Mouse (Mus musculus) urinary bladder, postnatal 4 days (tissue): ENCODE results near the gene Tor2a.
A peak's percentile ranks its signal among the peaks of the same experiment; 100 is the strongest.

Experiments used
- DNase-seq, 2 experiments: peaks; one replicate each; pipeline ENCODE4 v3.0.0; 2021 to 2022; ENCODE audit warnings: low spot score in 2 of 2

The Tor2a gene

GRCm38 (mm10) chr2:32757056-32757845 is at the start of gene Tor2a:
Gene Tor2a, plus strand, starts transcription at chr2:32757234.
- peak; percentile 96 to 98 for DNase-seq

DNA sequence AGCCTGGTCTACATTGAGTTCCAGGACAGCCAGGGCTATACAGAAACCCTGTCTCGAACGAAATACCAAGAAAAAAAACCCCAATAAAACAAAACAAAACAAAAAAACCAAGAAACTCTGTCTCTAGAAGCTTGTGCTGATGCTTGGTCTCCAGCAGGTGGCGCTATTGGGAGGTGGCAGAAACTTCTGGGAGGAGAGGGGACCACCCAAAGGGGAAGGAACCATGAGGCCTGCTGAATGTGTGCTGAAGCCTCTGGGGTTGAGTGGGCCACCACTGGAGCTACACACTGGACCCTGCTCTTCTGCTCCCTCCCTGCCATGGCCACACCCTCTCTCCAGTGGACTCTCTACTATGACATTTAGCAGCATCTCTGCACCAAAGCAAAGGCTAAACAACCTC is 48.4 kb upstream of the Tor2a start:
- DNase-seq, result peak in 1 of 2 experiments; percentile 80

- no peak for DNase-seq
Observed at GRCm38 (mm10) chr2:32709521-32710137, 47.4 kb upstream of the Tor2a start.

GRCm38 (mm10) chr2:32710425-32710824 is 46.6 kb upstream of the Tor2a start:
- DNase-seq, result no peak

DNA sequence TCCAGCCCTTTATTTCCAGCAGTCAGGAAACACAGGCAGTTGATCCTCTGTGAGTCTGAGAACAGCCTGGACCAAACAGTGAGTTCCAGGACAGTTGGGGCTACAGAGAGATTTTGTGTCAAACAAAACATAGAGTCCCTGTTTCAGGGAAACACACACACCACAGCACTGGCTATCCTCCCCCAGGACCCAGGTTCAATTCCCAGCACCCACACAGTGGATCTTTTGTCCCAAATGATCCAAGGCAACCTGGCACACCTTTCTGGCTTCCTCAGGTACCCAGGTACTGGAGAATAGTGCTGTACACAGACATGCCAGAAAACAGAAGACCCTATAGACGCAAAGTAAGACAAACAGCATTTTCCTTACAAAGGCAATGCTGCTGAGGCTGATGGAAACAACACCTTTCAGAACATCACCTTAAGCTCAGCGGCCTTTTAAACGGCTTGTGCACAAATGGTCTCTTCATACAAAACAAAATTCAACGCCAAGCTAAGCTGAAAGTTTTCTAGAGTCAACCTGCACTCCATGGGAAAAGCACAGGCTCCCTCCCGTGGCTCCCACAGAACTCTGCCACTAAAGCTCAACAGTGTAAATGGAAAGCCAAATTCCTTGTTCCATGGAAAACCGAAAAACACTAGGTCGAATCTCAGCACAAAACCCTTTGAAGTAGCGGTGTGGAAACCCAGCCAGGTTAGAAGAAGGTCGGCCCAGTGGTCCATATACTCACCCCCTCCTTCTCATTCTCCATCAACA is 45.6 kb upstream of the Tor2a start:
- no peak for DNase-seq

DNA sequence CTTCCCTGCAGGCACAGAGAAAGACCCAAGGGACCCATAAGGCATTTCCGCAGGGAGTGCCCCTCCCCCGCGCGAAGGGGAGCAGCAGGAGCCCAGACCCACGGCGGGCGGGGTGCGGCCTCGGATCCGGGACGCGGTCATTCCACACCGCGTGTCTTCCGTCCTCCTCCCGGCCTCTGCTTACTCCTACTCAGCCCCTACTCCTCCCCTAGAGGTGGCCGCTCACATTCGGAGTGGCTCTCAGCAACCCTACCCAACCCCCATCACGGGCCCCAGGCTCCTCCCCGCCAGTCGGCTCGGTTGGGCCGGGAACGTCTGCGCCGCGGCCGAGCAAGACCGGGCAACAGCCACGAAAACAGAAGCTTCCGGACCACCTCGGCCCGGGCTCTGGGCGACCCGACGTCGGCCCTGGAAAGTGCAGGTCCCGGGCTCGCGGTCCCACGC is 44.9 kb upstream of the Tor2a start:
- peak; percentile 74 to 77 for DNase-seq

DNA sequence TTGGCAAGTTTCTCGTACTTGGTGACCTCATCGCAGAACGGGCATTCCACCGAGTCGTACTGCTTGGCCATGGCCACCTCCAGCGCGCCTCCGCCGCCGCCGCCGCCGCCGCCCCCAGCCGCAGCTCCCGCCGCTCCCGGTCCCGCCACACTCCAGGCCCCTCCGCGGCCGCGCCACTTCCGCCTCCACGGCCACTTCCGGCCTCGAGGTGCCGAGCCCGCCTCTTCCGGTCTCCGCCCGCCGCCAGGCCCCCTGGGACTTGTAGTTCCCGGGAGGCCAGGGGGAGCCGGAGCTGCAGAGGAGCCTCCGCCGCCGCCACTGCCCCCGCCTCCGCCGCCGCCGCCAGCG is 44.5 kb upstream of the Tor2a start:
- peak; percentile 95 for DNase-seq

DNA sequence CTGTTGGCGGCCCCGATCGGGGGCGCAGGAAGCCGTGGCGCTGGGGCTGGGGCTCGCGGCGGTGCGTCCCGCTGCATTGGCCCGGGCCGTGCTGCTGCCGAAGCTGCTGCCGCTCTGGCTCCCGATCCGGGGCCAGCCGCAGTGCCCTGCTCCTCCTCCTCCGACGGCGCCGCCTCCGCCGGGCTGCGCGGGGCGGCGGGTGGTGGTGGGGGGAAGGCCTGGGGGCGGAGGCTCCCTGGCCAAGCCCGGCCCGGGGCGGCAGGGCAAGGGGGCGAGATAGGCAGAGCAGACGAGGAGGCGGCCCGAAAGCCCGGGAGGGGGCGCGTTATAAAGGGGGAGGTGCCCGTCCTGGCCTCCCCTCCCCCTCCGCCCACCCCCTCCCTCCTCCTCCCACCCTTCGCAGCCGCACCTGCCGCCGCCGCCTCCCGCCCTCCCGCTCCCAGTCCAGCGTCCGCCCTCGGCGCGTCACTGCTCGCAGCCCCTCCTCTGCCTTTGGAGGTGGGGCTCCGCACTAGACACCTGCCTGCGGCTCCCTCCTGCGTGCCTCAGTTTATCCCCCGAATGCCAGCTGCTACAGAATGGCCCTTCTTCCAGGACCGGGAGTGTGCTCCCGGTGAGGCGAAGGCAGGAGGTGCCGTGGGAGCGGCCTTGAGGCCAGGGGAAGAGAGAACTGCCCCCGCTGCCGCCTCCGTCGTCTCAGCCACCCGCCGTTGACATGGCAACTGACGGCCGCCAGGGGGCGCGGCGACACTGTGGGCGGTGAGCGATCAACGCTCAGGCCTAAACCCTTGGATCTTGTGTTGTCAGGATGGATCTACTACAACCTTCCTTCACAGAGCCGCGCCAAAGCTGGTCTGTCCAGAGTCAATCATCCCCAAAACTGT is 43.9 kb upstream of the Tor2a start, which contains the start of gene Cdk9:
TSS of gene Cdk9 (minus strand) at position 143 of the 884 bp plus-strand sequence.
- DNase-seq, result peak; percentile 92 to 93

- no peak for DNase-seq
Observed at GRCm38 (mm10) chr2:32714117-32714986, 42.7 kb upstream of the Tor2a start.

DNA sequence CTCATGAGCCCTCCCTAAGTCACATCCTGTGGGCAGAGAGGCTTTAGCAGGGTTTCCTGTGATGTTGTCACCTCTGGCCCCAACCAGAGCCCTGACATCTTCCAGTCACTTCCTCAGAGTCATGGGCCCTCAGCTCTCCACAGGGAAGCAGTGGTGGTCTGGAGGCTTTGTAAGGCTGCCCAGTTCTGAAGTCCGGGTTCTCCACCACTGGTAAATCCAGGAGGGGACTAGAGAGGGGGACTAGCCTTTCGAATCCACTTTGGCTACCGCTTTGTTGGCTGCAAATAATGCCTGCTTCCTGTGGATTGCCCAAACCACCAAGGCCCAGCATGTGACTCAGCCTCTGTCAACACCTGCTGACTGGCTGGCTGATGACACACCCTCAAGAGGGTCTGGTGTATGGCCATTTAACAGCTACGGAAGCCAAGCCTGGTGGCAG is 42.0 kb upstream of the Tor2a start:
- DNase-seq, result no peak

DNA sequence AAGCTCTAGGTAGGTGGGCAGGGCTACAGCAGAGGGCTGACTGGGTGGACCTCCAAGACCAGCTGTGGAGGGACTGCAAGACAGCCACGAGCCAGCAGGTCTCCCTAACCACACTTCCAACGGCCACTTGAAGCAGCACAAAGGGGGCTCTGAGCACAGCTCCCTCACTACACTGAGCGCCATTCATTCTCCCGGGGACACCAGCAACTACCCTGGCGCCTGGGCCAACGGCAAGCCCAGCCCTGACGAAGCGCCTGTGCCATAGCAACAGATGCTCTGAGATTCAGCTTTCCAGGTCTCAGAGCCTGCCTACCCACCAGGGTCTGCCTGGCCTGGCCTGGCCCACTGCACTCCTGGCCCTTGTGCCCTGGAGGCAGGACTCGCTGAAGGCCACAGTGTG is 38.3 kb upstream of the Tor2a start:
- DNase-seq, result no peak

DNA sequence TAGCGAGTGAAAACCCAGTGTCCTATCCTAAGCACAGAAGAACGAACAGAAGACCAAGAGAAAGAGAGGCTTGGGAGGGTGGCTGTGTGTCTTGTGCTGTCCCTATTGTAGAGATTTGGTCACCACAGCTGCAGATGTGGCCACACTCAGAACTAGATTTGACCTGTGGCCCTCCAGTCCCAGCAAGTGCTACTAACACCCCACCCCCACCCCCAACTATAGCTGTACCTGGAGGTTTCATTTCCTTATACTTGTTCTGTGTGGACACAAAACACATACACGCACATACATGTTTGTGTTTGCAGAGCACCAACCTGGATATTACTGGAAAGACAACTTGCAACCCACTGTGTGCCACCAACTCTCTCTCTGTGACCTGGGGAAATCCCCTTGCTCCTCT is 37.0 kb upstream of the Tor2a start:
- DNase-seq, result no peak

GRCm38 (mm10) chr2:32720681-32721229 is 36.3 kb upstream of the Tor2a start, which contains the start of gene Sh2d3c:
Gene Sh2d3c, plus strand, starts transcription at chr2:32721055.
- no peak for DNase-seq

DNA sequence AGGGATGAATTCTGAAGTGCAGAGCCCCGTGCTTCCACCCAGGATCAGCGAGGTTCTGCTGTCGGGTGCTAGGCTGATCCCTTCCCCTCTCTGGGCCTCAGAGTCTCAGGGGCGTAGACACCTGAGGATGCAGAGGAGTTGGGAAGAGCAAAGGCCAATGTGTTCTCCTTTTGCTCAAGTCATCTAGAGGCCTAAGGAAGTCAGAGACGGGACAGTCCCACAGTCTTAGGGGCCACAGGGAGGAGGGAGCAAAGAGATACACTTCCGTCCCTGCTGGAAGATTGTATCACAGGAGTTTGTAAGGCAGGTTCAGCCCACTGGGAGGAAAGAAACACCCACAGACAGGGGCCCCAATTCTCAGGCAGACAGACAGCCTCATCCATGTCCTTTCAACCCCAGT is 35.0 kb upstream of the Tor2a start:
- DNase-seq, result no peak

DNA sequence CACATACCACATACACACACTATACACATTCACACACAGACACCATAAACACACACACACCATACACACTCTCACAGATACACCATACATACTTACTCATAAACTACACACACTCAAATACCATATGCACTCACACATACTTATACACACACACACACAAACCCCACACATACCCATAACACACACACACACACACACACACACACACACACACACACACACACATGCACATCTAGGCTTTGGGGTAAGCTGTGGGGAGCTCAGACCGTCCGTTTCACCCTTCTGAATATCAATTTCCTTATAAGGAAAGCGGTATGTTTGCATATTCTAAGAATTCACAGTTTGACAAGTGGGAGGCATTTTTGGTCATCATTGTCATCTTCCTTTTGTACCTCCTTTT is 34.5 kb upstream of the Tor2a start:
- no peak for DNase-seq

GRCm38 (mm10) chr2:32724149-32724548 is 32.9 kb upstream of the Tor2a start:
- no peak for DNase-seq

DNA sequence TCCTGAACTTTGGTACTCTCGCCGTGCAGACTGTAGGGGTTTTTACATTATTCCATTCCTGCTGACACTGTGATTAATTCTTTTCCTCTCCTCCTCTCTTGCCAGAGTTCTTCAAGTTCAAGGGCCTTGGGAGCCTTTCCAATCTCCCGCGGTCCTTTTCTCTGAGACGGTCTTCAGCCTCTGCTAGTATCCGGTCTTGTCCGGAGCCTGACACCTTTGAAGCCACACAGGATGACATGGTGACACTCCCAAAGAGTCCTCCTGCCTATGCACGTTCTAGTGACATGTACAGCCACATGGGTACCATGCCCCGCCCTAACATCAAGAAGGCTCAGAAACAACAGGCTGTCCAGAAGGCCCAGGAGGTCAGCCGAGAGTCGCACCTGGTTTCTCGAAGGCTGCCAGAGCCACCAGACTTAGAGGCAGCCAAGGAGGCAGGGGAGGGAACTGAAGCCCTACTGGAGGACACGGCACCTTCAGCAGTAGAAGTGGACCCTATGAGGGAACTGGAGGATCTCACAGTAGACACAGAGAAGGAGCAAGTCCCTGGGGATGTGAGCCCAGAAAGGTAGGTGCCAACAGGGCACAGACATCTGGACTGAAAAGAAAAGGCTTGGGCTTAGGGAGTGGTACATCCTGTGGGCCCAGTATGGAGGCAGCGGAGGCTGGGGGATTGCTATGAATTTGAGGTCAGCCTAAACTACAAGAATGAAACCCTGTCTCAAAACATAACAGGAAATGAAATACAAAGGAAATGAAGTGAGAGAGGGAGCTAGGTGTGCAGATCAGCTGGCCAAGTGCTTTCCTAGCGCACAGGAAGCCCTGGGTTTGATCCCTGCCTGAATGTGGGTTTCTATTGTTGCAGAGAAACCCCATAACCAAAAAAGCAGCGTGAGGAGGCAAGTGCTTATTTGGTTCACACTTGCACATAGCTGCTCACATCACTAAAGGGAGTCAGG is 31.9 kb upstream of the Tor2a start:
- DNase-seq, result no peak

- peak; percentile 88 to 91 for DNase-seq
Observed at GRCm38 (mm10) chr2:32727435-32727834, 29.6 kb upstream of the Tor2a start.

- no peak for DNase-seq
Observed at GRCm38 (mm10) chr2:32728463-32728862, 28.6 kb upstream of the Tor2a start.
